Mouse (Mus musculus) brain, embryonic 14.5 days (tissue): ENCODE data around the gene Gria2.

ENCODE experiments used
- CTCF ChIP-seq: fragments of 200-500 bp; IDR thresholded peaks from 2 replicates; pipeline ENCODE4 v1.5.1; 2012; ENCODE audit warnings: inconsistent platforms, mild to moderate bottlenecking, moderate library complexity, borderline replicate concordance; ENCODE audit not compliant: insufficient read depth, insufficient read length; ENCODE audit errors: extremely low read depth
- POLR2A ChIP-seq: fragments of 200-500 bp; IDR thresholded peaks from 2 replicates; pipeline ENCODE4 v1.6.1; 2012; ENCODE audit warnings: mild to moderate bottlenecking, inconsistent platforms, borderline replicate concordance; ENCODE audit not compliant: poor library complexity, insufficient read depth, insufficient read length, severe bottlenecking; ENCODE audit errors: extremely low read depth

- TF ChIP-seq POLR2A (no peak), CTCF (no peak)
Measured at GRCm38 (mm10) chr3:80839845-80840244, 37.2 kb upstream of the Gria2 start.
